Mouse (Mus musculus): Measurements from ENCODE around the gene Tyk2.

Gene Tyk2

DNA sequence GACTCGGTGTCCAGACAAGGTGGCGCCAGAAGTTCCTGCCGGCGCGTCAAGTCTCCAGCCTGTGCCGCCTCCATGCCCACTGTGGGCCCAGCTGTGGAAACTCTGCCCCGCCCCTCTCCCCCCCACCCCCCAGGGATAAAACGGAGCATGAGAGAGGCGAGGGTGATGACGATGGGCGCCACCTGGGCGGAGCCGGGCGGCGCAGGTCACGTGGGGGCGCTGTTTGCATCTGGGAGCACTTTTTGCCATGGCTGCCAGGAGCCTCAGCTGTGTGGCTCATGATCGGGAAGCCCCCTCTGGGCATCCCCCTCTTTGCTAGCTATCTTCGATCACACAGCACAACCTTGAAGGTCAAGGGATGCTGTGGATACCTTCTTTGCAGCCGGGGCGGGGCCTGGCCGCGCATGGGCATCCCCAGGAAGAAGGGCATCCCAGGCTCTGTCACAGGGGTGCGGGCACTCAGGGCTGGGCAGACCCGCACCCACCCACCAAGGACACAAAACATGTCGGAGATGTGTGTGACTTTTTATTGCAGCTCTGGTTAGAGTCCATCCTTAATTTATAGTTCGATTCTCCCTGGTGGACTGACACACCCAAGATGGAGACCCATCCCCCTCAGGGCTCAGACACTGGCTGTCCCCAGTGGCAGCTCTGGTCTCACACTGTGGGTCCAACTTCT lies 63.9 kb downstream of the Tyk2 start, which contains the start of gene Zglp1:
Gene Zglp1, minus strand, starts transcription at position 88 of the 679 bp plus-strand sequence.
- no peak for DNase-seq (ENCODE audit: low spot score in 2 of 2)

DNA sequence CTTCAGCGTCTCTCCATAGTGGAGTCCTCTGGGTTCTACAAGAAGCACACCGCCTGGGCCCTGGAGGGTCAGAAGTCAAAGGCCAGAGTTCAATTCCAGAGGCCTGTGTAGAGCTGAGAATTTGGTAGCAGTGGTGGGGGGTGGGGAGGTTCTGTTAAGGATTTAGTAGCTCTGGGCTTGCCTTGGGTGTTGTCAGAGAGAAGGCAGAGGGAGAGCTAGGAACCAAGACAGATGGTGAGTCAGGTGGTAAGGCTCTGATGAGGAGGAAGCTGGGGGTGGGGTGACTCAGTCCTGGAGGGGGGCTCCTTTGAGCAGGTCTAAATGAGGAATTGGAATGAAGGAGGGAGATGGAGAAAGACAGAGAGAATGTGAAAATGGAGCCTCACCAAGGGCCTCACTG lies 68.1 kb downstream of the Tyk2 start:
- no peak for DNase-seq (ENCODE audit: low spot score in 2 of 2)

All from thymus, postnatal 10 days (tissue).